Mouse (Mus musculus): ENCODE results near the gene Prl2c1.
"Not testable (repeated sequence)": the region's sequence is repeated elsewhere in the genome, so short reads cannot be mapped to it uniquely, and the experiment has no call there.

Gene Prl2c1

GRCm38 (mm10) chr13:27849042-27849441 is at the start of gene Prl2c1:
TSS of gene Prl2c1 (plus strand) at chr13:27849342.
- no peak for DNase-seq (ENCODE audit: low read depth, low spot score)

GRCm38 (mm10) chr13:27801354-27801753 is 47.8 kb upstream of the Prl2c1 start, which contains the start of gene Prl2a1:
TSS of gene Prl2a1 (plus strand) at chr13:27801654.
- no peak for DNase-seq (ENCODE audit: low read depth, low spot score)

GRCm38 (mm10) chr13:27802765-27803164 is 46.4 kb upstream of the Prl2c1 start:
- no peak for DNase-seq (ENCODE audit: low read depth, low spot score)

- not testable (repeated sequence) for DNase-seq (ENCODE audit: low read depth, low spot score)
These were observed 55.1 kb downstream of the Prl2c1 start for GRCm38 (mm10) chr13:27904236-27904635.
